Mouse (Mus musculus) bone marrow macrophage, adult 2 months (primary cell): ENCODE measurements at regions not wholly inside any gene's neighbourhood (a gene's known extent, or its start where the extent isn't known, plus 50 kb on each side); places are given as distances from the start of the nearest gene placed in this dataset.

Experiments used
- CTCF ChIP-seq: IDR thresholded peaks from 2 replicates; pipeline ENCODE4 v1.5.1; 2012; ENCODE audit warnings: low read depth, mild to moderate bottlenecking, low read length, moderate library complexity
- POLR2A ChIP-seq: IDR thresholded peaks from 2 replicates; pipeline ENCODE4 v1.6.1; 2012; ENCODE audit warnings: mild to moderate bottlenecking, low read depth, low read length, borderline replicate concordance

DNA sequence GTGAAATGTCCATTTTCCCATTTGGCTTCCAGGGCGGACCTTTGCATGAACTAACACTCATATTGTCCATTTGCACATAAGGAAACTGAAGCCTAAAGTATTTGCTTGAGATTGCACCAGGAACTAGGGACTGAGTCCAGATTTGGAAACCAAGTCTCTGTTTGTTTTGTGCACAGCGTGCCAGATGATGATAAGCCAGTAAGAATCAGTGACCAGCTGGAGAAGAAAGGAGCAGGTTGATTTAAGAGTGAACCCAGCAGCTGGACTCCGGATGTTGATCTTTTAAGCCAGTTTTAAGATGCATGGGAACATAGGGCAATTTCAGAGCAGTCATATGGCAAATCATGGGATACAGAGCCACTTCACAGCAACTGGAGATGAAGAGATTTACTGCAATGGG lies 987.1 kb downstream of the 4930447A16Rik start:
- TF ChIP-seq CTCF (no peak), POLR2A (no peak)
